Comparison of ENCODE assay signal across 31 mouse cellular contexts in the genomic region with DNA sequence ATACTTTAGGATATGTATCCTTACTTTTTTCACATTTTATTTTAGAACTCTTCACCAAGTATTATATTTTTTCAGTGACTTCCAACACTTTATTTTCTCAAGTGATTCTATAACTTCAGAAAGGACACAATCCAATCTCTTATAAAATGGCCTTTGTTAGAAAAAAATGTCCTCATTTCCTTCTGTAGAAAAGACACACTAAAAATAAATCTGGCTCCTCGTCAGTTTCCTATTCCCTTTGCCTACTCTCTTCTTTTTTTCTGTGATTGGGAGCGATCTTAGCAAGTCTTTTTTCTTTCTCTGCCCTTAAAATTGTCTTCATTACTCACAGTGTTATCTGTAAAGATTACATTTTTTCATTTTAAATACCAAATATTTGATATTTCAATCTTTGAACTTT.
"Had no signal": no experiment of that assay in that cellular context is flagged by ENCODE, and none has a peak within 500 bp of the region (broad histone marks: within the 10 kb centered on the region; RNA-seq: fewer than 3 reads in every experiment).

No protein-coding gene starts in this region.

- H3K27ac ChIP-seq: limb, embryonic 10.5 days; limb, embryonic 12.5 days; limb, embryonic 13.5 days; limb, embryonic 15.5 days; liver, embryonic 12.5 days; liver, embryonic 13.5 days; liver, embryonic 14.5 days; liver, embryonic 15.5 days; lung, embryonic 15.5 days; macrophage; midbrain, embryonic 10.5 days; midbrain, embryonic 12.5 days; midbrain, embryonic 13.5 days; midbrain, embryonic 15.5 days; neural tube, embryonic 12.5 days had no signal

- DNase-seq: left cerebral cortex, postnatal 4 days; liver; liver, embryonic 13.5 days; liver, postnatal 0 days; lung, adult 18-20 months; lung, adult 2 months; lung, embryonic 14.5 days; lung, postnatal 10 days; lung, postnatal 14 days; lung, postnatal 36 days; lung, postnatal 4 days had no signal

- H3K4me3 ChIP-seq: limb, embryonic 10.5 days; limb, embryonic 12.5 days; limb, embryonic 13.5 days; limb, embryonic 15.5 days; liver, embryonic 12.5 days; liver, embryonic 13.5 days; liver, embryonic 15.5 days; lung, embryonic 15.5 days; megakaryocyte, embryonic 14.5 days; midbrain, embryonic 10.5 days; midbrain, embryonic 12.5 days; midbrain, embryonic 13.5 days; midbrain, embryonic 15.5 days; myocyte; neural tube, embryonic 12.5 days had no signal

- H3K9ac ChIP-seq: limb, embryonic 12.5 days; limb, embryonic 13.5 days; limb, embryonic 15.5 days; liver, embryonic 12.5 days; liver, embryonic 13.5 days; liver, embryonic 14.5 days; liver, embryonic 15.5 days; liver, postnatal 0 days; lung, embryonic 14.5 days; lung, embryonic 15.5 days; midbrain, embryonic 12.5 days; midbrain, embryonic 13.5 days; midbrain, embryonic 15.5 days; neural tube, embryonic 12.5 days had no signal

- ATAC-seq: liver, embryonic 12.5 days; liver, postnatal 0 days; lung, postnatal 0 days; midbrain, embryonic 13.5 days; midbrain, embryonic 15.5 days; midbrain, embryonic 16.5 days had no signal

- H3K4me2 ChIP-seq: limb, embryonic 12.5 days; limb, embryonic 13.5 days; limb, embryonic 15.5 days; liver, embryonic 11.5 days; liver, embryonic 12.5 days; liver, embryonic 13.5 days; liver, embryonic 15.5 days; lung, embryonic 14.5 days; lung, embryonic 15.5 days; midbrain, embryonic 11.5 days; midbrain, embryonic 12.5 days; midbrain, embryonic 13.5 days; midbrain, embryonic 15.5 days; neural tube, embryonic 12.5 days had no signal

- H3K4me1 ChIP-seq: limb, embryonic 10.5 days; limb, embryonic 12.5 days; limb, embryonic 13.5 days; limb, embryonic 15.5 days; liver, embryonic 12.5 days; liver, embryonic 13.5 days; liver, embryonic 15.5 days; lung, embryonic 15.5 days; megakaryocyte, embryonic 14.5 days; midbrain, embryonic 10.5 days; midbrain, embryonic 12.5 days; midbrain, embryonic 13.5 days; midbrain, embryonic 15.5 days; neural tube, embryonic 12.5 days had no signal

- H3K9me3 ChIP-seq: limb, embryonic 10.5 days; limb, embryonic 12.5 days; limb, embryonic 13.5 days; limb, embryonic 15.5 days; liver, embryonic 12.5 days; liver, embryonic 13.5 days; liver, embryonic 15.5 days; lung, embryonic 15.5 days; megakaryocyte, embryonic 14.5 days; midbrain, embryonic 10.5 days; midbrain, embryonic 12.5 days; midbrain, embryonic 13.5 days; midbrain, embryonic 15.5 days; neural tube, embryonic 12.5 days had no signal

- H3K36me3 ChIP-seq: limb, embryonic 10.5 days; limb, embryonic 12.5 days; limb, embryonic 13.5 days; limb, embryonic 15.5 days; liver, embryonic 12.5 days; liver, embryonic 13.5 days; liver, embryonic 15.5 days; lung, embryonic 15.5 days; midbrain, embryonic 10.5 days; midbrain, embryonic 12.5 days; midbrain, embryonic 13.5 days; midbrain, embryonic 15.5 days; neural tube, embryonic 12.5 days had no signal

- H3K27me3 ChIP-seq: limb, embryonic 12.5 days; limb, embryonic 13.5 days; limb, embryonic 15.5 days; liver, embryonic 12.5 days; liver, embryonic 13.5 days; liver, embryonic 15.5 days; lung, embryonic 15.5 days; megakaryocyte, embryonic 14.5 days; midbrain, embryonic 12.5 days; midbrain, embryonic 13.5 days; midbrain, embryonic 15.5 days; neural tube, embryonic 12.5 days had no signal
